Mouse (Mus musculus) retina, adult 2 months (tissue): Measurements from ENCODE around the gene Myrip.
"Not testable (repeated sequence)": the region's sequence is repeated elsewhere in the genome, so short reads cannot be mapped to it uniquely, and the experiment has no call there.

Experiments used
- DNase-seq: peaks from one replicate; pipeline ENCODE4 v3.0.0-alpha.2; 2012; ENCODE audit warnings: low read depth, low spot score

The Myrip gene

DNA sequence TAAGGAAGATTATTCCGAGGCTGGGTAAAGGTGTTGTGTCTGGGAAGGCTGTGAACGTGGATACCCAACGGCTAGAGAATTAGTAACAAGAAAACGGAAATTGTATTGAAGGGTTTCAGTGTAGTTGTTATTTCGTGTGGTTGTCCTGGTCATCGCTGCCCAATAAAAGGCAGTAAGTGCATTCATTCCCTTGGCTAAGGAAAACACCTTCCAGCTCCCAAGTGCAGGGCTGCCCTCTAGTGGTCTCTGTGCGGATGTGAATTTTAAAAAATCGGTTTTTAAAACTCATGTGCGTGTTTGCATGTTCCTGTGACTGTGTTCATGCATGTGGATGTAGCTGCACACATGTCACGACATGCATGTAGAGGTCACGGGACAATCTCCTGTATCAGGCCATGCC lies 76.4 kb downstream of the Myrip start:
- DNase-seq = peak; percentile 47

DNA sequence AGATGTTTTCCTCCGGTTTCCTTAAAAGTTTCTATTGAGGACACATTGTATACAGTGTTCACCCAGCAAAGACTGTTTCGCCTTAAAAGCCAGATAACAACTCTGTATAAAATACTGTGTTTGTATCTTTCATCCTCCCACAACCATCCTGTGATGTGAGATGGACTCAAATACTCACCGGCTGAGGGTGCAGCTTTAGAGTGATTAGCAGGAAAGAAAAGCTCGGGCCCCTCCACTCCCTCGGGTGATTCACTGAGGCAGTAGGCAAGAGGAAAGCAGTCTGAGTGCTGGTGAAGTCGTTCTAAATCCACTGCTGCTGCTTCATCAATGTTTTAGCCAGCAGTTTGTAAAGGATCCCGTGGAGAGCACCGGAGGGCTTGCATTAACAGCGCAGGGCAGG lies 93.9 kb downstream of the Myrip start:
- no peak for DNase-seq

DNA sequence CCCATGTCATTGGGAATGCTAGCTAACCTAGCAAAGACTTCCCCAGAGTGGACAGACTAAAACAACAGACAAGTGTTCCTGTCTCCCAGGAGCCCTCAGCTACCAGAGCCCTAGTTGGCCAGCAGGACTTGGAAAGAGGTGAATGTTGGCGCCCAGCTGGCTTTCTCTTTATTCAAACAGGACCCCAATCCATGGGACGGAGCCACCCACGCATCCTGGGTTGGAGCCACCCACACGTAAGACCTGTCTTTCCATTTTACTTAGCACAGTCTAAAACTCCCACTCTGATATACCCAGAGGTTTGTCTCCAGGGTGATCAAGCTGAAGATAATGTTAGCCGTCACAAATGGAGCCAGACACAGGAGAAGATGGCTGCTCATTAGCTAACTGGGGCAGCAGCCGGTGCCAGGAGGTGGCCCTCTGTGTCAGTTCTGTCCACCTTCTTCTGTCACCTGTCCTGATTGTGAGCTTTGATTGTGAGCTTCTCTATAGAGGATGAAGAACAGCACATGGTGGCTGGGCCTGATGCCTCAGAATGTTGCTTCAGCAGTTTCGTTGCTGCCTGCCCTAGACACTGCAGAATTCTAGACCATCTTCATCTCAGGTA lies 95.4 kb downstream of the Myrip start:
- no peak for DNase-seq

DNA sequence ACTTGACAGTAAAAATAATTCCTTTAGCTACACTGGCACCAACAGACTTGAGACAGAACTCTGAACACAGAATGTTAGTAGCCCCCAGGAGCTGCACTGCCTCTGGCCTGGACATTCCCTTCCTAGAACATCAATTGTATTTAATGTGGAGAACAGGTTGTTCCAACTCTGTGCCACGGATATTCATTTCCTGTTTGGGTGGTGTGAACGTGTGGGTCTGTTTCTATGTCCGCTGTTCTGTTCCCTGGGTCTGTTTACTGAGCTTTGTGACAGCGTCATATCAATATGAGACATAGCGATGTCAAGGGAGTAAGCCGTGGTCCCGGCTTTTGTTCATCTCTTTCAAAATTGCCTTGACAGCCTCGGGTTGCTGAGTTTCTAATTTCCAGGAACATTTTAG lies 97.0 kb downstream of the Myrip start:
- no peak for DNase-seq

DNA sequence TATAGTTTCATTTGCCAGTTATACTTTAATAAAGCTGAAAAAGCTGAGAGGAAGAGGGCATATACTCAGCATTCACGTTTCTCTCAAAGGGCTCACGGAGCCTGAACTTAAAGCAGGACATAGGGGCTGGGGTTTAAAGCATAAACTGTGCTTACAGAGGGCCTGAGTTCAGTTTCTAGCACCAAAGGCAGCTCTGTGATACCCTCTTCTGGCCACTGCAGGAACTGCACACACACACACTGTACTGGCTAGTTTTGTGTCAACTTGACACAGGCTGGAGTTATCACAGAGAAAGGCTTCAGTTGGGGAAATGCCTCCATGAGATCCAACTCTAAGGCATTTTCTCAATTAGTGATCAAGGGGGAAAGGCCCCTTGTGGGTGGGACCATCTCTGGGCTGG lies 98.2 kb downstream of the Myrip start:
- DNase-seq = not testable (repeated sequence)

DNA sequence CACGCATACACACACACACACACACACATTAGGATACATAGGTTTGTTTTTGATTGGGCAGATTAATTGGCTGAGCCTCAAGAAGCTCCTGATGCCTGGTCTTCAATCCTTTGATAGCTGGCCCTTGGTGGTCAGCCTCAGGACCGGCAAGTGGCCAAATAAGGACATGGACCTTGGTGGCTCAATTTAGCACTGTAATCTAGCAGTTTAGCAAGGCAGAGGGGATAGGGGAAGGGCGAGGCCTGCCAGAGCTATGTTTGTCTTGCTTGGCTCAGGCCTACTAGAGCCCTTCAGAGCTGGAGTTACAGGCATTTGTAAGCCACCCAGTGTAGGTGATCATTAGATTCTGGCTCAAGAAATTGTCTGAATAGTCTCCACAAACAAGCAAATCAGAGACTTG lies 101.1 kb downstream of the Myrip start:
- no peak for DNase-seq

DNA sequence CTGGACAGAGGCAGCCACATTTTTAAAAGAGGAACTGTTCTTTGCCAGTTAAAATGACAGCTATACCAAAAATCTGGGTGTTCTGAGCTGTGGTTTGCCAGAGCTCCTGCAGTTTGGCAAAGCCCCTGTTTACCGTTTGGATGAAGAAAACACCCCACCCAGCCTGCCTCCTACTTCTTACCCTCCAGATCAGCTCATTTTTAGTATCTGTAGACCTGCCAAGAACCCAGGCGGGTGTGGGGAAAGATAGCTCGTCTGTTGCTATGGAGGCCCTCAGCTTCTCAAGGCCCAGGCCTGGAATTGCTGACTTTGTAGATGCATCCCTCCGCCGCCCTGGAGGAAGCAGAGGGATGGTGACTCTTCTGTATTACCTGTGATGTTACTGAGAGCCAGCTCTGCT lies 102.3 kb downstream of the Myrip start:
- DNase-seq = no peak

DNA sequence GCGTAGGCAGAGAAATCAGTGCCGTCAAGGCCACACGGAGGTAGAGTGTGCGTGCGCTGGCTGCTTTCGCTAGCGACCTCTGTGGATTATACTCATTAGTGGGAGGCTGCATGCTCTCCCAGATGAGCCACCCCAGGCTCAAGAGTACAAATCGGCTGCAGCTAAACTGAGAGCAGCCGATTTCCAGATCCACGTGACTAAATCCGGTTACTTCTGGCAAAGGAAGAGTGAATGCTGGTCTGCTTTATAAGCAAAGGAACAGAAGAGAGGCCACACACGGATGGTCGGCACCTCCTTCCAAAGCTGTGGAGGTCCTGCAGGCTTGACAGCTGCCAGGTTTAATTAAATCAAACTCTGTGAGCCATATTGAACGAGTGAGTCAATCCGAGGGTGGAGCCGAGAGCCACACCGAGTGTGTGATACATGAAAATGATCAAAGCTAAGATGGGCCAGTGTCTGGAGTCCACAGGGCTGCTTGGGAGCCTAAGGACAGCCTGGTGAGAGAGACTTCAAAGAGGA lies 108.4 kb downstream of the Myrip start:
- DNase-seq = peak; percentile 79

DNA sequence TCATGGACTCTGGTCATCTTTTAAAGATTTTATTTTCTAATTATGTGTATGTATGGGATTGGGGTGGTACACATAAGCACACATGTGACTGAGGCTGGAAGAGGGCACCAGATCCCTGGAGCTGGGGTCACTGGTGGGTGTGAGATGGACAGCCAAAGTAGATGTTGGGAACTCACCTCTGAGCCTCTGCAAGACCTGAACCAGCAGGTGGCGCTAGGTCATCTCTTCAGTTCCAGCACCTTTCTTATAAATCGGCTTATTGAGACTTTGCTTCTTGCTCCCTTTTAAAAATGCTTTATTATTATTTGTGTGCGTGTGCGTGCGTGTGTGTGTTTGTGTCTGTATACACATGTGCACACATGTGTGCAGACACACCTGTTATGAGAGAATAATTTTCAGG lies 109.1 kb downstream of the Myrip start:
- DNase-seq = peak; percentile 76

DNA sequence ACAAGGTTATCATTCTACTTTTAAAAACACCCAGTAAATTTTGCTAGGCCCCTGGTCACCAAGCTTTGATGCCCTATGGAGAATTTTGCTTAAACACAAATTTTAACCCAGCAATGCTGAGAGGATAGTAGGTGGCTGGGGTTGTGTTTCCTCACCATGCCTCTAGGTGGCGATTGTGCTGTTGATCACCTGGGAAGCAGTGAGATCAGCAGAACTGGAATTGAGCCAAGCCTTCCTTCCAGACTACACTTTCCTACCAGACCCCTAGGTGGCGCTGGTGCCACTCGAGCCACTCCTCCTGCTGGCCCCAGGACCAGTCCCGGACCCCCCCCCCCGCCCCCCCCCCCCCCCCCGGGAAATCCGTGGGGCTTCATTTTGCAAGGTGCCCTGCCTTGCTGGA lies 114.2 kb downstream of the Myrip start:
- DNase-seq = peak; percentile 77

DNA sequence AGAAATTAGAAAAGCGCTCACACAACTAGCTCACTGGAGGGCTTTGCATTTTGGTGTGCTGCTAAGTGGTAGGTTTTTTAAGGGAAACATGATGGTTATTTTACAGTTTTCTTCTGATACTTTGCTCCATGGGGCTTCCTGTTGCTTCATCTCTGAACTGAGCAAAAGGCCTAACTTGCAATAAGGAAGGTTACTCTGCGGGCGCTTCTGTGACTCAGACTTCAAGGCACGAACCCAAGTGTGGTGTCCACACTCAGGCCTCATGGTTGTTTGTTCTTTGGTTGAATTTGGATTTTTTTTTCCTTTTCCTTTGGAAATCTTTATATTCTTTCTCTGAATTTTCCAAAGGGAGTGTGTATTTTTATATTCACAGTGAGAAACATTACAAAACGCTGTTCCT lies 114.8 kb downstream of the Myrip start:
- no peak for DNase-seq

DNA sequence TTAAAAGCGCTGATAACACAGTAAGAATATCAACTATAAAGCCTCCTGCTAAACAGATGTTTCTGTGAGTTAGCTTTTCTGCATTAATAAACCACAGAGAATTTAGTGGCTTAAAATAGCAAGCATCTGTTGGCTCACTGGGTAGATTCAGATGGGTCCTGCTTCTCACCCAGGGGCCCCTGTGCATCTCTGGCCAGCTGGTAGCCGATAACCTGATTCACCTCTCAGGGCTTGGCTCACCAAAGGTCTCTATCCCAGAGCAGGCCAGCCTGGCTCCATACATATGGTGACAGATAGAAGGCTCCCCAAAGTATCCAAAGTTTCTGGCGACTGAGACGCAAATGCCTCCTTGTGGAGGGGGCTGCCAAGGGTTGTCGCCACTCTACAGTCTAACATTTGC lies 115.4 kb downstream of the Myrip start:
- no peak for DNase-seq

DNA sequence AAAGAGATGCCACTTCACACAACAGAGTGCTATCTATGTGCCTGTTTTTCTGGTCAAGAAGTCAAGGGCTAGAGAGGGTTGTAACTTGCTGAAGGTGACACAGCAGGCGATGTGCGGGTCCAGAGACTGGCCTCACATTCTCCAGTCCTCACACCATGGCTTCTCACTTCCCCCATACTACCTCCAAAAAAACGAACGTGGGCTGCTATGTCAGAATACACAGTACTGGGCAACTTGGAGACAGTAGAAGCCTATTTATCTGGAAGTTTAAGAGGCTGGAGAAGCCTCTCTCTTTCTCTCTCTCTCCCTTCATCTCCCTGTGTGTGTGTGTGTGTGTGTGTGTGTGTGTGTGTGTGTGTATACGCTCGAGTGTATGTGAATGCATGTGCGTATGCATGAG lies 117.3 kb downstream of the Myrip start:
- no peak for DNase-seq

DNA sequence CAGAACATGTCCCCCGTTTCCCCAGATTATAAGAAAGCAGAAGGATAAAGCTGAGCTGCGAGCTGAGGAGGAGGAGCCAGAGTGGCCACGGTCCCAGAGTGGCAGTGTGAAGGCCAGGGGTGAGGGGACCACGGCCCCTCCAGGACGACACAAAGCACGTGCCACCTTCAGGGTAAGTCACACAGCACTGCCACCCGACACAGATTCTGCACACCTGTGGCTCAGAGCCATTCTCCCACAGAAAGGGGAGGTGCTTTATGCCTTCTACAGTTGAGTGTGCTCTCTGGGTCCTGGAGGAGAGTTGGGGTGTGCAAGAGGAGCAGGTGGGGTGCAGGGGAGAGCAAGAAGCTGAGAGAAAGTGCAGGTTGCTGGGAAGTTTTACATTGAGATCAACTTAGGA lies 123.3 kb downstream of the Myrip start:
- no peak for DNase-seq

DNA sequence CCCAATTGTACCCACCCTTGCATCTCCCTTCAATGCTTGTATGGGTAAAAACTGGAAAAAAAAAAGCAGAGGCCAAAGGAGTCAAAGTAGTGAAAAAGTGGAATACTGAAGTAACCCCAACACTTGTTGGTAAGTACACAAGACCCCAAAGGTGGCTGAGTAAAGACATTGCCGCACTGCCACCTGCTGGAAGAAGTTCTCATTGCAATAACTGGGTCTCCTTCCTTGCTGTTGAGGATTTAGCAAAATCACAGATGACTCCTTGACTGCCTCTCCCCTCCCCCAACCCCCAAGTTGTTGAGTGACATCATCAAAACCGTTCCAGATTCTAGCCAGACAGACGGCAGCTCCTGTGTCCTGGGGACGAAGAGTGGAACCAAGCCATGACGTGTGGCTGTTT lies 124.5 kb downstream of the Myrip start:
- peak; percentile 20 for DNase-seq

DNA sequence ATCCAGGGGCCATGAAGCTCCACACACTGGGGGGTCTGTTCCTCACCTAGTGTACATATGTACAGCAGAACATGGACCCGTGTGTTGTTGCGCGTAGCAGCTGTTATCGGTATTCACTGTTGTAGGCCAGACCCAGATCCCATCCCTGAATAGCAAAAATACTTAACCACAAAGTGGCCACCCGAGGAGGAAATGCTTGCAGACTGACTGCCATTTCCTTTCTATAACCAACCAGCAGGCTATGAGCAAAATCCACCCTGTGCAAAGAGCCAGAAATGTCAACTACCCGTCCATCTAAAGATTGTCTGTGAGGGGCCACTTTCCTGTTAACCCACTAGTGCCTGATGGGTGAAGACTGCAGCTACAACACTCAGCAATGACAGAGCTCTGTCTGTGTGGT lies 126.9 kb downstream of the Myrip start:
- DNase-seq = no peak

DNA sequence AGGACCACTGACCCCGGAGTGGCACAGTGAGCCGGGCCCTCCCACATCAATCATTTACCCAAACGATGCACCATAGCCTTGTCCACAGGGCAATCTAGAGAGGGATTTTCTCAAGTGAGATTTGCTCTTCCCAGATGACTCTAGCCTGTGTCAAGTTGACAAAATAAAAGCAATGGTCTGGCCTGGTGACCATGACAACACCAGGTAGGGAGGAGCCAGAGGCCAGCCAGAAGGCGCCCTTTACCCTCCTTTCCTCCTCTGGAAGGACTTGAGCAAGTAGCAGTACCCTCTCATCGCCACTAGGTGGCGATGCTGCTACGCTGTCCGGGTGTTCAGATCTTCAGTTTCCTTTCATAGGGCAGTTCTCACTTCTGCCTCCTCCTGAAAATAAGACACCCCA lies 132.4 kb downstream of the Myrip start:
- peak; percentile 57 for DNase-seq

DNA sequence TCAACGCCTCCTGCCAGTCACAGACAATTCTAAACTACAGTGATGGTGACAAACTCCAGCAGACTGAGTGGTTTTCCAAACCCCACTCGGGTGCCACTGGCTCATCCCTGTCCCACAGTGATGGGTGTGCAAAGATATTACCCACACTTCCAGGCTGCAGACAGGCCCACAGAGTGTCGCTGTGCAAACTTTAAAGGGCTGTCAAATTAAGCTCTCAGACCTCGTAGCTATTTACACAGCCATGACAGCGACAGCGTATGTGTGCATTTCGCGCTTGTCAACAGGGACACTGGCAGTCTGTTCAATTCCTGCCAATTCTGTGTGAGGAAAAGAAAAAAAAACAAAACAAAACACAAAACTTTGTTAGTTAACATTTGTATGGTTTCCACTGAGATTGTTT lies 134.5 kb downstream of the Myrip start:
- no peak for DNase-seq

DNA sequence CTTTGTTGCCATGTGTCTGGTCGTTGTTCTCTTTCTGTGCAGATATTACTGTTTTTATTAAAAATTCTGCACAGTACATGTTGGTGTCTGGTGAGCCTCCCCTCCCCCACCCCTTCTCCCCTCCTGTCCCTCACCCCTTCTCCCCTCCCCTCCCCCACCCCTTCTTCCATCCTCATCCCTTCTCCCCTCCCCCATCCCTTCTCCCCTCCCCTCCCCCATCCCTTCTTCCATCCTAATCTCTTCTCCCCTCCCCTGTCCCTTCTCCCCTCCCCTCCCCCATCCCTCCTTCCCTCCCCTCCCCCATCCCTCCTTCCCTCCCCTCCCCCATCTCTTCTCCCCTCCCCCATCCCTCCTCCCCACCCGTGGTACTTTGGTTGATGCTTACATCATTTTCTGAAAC lies 135.5 kb downstream of the Myrip start:
- no peak for DNase-seq

DNA sequence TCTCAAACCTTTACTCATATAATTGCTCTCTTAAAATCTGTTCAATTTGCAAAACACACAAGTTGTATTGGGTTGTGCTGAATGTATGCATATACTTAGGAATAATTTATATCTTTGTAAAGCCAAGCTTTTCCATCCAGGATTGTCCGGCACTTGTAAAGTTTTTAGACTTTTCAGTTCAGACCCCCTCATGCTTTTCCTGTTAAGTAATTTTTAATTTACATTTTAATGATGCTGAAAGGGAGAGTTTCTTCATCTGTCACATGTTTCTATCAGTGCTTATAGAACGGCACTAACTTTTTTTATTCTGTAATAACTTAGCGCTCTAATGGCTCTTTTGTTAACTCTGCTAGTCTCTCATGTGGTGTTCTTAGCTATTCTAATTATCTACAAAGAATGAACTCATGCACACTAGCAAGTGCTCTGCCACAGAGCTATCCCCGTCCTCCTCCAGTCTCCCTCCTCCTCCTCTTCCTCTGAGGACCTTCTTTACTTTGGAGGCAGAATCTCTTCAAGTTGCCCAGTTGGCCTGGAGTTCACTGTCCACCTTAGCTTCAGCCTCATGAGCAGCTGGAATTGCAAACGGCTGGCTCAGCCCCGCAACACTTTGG lies 136.1 kb downstream of the Myrip start:
- DNase-seq = no peak

DNA sequence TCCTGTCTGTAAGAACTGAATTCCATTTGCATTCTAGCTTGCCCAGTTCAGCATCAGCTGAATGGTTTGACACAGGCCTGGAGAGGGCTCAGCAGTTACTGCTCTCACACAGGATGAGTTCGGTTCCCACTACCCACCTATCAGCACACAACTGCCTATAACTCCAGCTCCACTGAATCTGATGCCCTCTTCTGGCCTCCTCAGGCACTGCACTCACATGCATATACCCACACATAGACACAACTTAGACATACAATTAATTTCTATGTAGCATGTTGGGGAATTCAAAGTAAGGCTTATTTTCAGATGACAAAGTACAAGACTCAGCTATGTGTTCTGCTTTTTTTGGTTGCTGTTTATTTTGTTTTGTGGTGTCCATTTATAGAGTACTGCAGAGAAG lies 137.0 kb downstream of the Myrip start:
- no peak for DNase-seq

DNA sequence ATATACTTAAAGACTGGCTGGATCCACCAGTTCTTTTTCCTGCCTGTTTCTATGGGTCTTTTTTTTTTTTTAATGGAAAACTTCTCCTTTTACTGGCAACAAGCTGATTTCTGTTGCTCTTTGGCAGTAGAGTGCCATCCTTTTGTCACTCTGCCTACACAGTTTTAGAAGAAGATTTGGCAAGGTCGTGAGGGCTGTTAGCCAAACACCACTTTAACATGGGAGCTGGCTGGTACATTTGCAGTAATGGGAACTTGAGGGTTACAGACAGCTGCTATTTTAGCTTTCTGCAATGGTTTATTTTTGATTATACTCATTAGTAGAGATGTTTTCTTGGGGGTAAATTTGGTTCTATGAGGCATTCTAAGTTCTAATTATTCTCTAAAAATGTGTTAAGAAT lies 137.5 kb downstream of the Myrip start:
- no peak for DNase-seq

DNA sequence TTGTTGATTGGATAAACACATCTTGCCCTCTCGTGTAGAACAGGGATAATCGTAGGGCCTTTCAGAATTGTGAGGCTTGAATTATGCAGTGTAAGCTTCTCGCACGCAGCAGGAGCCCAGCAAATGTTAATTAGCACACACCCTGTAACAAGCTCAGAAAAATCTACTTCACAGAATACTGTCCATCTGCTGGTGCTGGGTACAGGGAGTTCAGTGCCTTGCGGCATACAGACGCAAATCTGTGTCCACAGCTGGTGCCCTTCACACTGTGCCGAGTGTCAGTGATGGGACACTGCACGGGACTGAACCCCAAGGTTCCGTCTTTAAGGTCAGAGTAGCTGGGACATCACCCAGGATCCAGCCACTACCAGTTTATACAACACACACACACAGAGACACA lies 143.3 kb downstream of the Myrip start:
- no peak for DNase-seq
